Mouse (Mus musculus) ES-E14 (cell line): Measurements from ENCODE around the gene Mrpl10. TPM values are rescaled to one million over a fixed set of nuclear protein-coding genes. Genes with fewer than 3 reads are reported as not detected.

Source experiments
- DNase-seq: peaks from one replicate; pipeline ENCODE4 v3.0.0-alpha.2; 2013; ENCODE audit warnings: low read depth, low spot score
- H3K27ac ChIP-seq: 2 replicates; pipeline ENCODE4 v1.5.1; 2012; ENCODE audit warnings: low read depth, mild to moderate bottlenecking, low read length, moderate library complexity, mixed read lengths; ENCODE audit not compliant: poor library complexity, insufficient read depth, severe bottlenecking
- H3K36me3 ChIP-seq: 2 replicates; pipeline ENCODE4 v1.6.1; 2012; ENCODE audit warnings: mild to moderate bottlenecking, low read length, moderate library complexity, mixed read lengths; ENCODE audit not compliant: control insufficient read depth, poor library complexity, insufficient read depth, severe bottlenecking
- H3K4me1 ChIP-seq, 2 experiments: fragments of 150-350 bp in 1 of 2; sonication (generic) in 1 of 2; 2 replicates each; pipeline ENCODE4 v1.6.1; 2012; ENCODE audit warnings: low read length in 2 of 2, mild to moderate bottlenecking in 1 of 2, mixed read lengths in 1 of 2; ENCODE audit not compliant: control insufficient read depth in 2 of 2, insufficient read depth in 2 of 2, poor library complexity in 1 of 2
- H3K4me3 ChIP-seq, 2 experiments: fragments of 150-350 bp in 1 of 2; sonication (generic) in 1 of 2; 2 replicates each; pipeline ENCODE4 v1.5.1; 2012; ENCODE audit warnings: low read length in 2 of 2, low read depth in 1 of 2, mild to moderate bottlenecking in 1 of 2, mixed read lengths in 1 of 2; ENCODE audit not compliant: insufficient read depth in 1 of 2, poor library complexity in 1 of 2, severe bottlenecking in 1 of 2
- H3K9ac ChIP-seq: 2 replicates; pipeline ENCODE4 v1.6.1; 2012; ENCODE audit warnings: low read depth, mild to moderate bottlenecking, low read length, mixed read lengths; ENCODE audit not compliant: poor library complexity, insufficient read depth, severe bottlenecking
- H3K9me3 ChIP-seq: fragments of 150-350 bp; sonication (generic); 2 replicates; pipeline ENCODE4 v1.6.1; 2012; ENCODE audit warnings: low read depth, mild to moderate bottlenecking, low read length; ENCODE audit not compliant: control insufficient read depth, insufficient read depth
- CHD2 ChIP-seq: IDR thresholded peaks from 2 replicates; pipeline ENCODE4 v1.6.1; 2014; ENCODE audit warnings: mild to moderate bottlenecking, low read depth, low read length, inconsistent platforms
- HCFC1 ChIP-seq: IDR thresholded peaks from 2 replicates; pipeline ENCODE4 v1.6.1; 2012; ENCODE audit warnings: low read length, inconsistent platforms, borderline replicate concordance; ENCODE audit not compliant: insufficient read depth
- MAFK ChIP-seq: IDR thresholded peaks from 2 replicates; pipeline ENCODE4 v1.6.1; 2014; ENCODE audit warnings: mild to moderate bottlenecking, low read depth, low read length, inconsistent platforms; ENCODE audit not compliant: insufficient read depth
- ZC3H11A ChIP-seq: IDR thresholded peaks from 2 replicates; pipeline ENCODE4 v1.6.1; 2012; ENCODE audit warnings: low read depth, mild to moderate bottlenecking, inconsistent platforms, low read length, borderline replicate concordance
- ZNF384 ChIP-seq: IDR thresholded peaks from 2 replicates; pipeline ENCODE4 v1.6.1; 2012; ENCODE audit warnings: low read depth, low read length, inconsistent platforms
- in situ Hi-C, 2 experiments: fragments of 600-800 bp; cut with MboI; formaldehyde crosslinking; loops; one replicate each; pipeline ENCODE4 v1.15.1; 2025; ENCODE audit warnings: low sequenced_read_pairs in 2 of 2, inconsistent platforms in 1 of 2; ENCODE audit not compliant: unreplicated experiment in 2 of 2
- total RNA-seq: library from RNA; depleted of rRNA; stranded (reverse); fragments of 300-350 nt; gene quantifications from 2 replicates; pipeline ENCODE4 v1.2.3, GENCODE M21; 2012; rRNA removed

Mrpl10 gene
- 55.3 and 70.3 TPM in 2 replicates for total RNA-seq

DNA sequence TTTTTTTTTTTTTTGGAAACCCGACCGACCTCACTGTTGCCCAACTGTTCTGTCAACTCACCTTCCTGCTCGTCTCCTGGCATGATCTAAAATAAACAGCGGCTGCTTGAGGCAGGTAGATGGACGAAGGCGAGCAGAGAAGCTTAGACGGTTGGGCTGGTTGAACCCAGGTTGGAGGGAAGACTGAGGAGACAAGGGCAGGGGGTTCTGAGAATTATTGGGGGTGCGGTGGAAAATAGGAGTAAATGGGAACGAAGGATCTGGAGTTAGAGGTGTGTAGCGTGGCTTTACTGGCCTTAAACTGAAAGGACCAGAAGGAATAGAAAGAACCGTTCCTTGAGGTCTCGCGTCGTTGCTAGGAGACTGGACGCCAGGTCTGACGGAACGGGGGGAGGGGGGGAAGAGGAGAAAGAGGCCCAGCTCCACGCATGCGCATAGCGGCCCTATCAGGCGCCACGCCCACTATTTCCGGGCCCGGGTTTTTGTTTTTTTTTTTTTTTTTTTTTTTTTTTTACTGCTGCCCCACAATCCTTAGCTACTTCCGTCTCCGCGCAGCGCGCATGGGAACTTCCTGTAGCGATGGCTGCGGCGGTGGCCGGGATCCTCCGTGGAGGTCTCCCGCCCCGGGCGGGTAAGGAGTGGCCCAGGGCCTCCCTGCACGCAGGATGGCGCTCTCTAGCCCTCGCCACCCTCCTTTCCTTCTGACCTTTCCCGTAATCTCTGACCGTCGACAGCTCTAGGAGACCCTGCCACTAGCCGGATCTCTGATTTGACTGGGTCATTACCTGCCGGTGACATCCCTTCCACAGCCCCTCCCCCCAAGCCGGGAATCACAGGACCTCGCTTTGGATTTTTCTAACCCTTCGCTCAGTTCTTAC, at the start of gene Mrpl10, which contains the start of gene Lrrc46:
Gene Mrpl10, plus strand, starts transcription at position 539 of the 878 bp plus-strand sequence.
Gene Lrrc46, minus strand, starts transcription at position 386 of the 878 bp plus-strand sequence.
- H3K9ac ChIP-seq: peak within 1 kb of the TSS; percentile 99
- H3K4me3 ChIP-seq: peak within 1 kb of the TSS; percentile 83 to 98
- H3K27ac ChIP-seq: peak within 1 kb of the TSS; percentile 88
- in situ Hi-C loops: no loop called here
- TF ChIP-seq ZNF384: peak; percentile 100
- TF ChIP-seq CHD2: no peak
- TF ChIP-seq ZC3H11A: no peak
- peak; percentile 47; the same call in 1 of the 2 replicates for TF ChIP-seq MAFK
- peak; percentile 34; the same call in 1 of the 2 replicates for TF ChIP-seq HCFC1
- no peaks in the 10 kb centered on the region for H3K9me3 ChIP-seq
- peaks cover 0 to 13% of the 10 kb centered on the region in 2 experiments; a peak in 2 of 4 replicates for H3K4me1 ChIP-seq
- peaks cover 6% of the 10 kb centered on the region; the same call in 1 of the 2 replicates for H3K36me3 ChIP-seq
- peak; percentile 96 for DNase-seq

DNA sequence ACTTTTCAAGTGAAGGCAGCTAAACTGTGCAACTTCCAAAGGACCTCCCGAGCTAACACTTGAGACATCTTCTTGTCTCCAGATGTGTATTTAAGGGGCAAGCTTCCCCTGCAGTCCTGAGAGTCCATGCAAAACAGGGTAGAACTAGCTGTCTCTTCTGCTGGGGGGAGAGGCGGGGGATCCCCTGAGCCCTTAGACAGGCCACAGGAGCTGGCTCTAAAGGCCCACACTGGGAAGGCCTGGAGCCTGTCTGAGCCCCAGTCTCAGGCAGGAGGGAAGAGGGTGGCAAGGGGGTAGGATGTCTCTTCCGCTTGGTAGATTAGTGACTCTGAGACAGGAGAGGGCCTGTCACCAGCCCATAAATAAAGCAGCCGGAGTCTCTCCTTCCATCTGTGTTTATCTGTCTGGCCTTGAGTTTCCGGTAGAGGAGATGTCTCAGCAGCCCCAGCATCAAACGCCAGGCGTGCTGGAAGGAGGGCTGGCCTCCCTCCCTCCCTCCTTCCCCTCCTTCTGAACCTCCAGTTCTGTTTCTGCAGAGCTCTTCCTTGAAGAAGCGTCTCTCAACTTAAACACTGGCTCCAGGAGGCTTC, 48.5 kb upstream of the Mrpl10 start:
- in situ Hi-C loops: no loop called here
- no peak for DNase-seq

DNA sequence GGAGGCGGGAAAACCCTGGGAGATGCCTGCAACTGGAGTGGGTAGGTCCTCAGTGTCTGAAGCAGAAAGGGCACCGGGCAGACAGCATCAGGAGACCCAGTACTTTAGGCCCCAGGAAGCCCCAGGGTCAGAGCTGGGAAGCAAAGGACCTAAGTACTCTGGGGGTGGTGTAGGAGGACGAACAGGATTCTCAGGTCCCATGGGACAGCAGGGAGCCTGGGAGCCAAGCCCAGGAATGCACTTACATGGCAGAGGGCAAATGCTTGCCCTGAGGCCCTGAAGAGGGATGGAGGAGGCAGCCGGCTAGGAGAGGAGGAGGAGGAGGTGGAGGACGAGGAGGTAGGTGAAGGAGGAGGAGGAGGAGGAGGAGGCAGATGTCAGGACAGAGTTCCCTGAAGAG, 46.3 kb upstream of the Mrpl10 start:
- Histone ChIP-seq H3K9me3 (no peaks in the 10 kb centered on the region), H3K36me3 (no peaks in the 10 kb centered on the region), H3K4me1 (peaks cover 4 to 16% of the 10 kb centered on the region in 2 experiments; a peak in 3 of 4 replicates), H3K4me3 (no peak overlapping the region), H3K27ac (no peak overlapping the region), H3K9ac (no peak overlapping the region)
- in situ Hi-C loops: no loop called here
- no peak for TF ChIP-seq MAFK
- no peak for DNase-seq

More for the DNA sequence above, 48.5 kb upstream of the Mrpl10 start:
- Histone ChIP-seq H3K9ac (no peak overlapping the region), H3K4me1 (peaks cover 4 to 24% of the 10 kb centered on the region in 2 experiments; a peak in 3 of 4 replicates), H3K36me3 (no peaks in the 10 kb centered on the region), H3K27ac (no peak overlapping the region), H3K9me3 (no peaks in the 10 kb centered on the region), H3K4me3 (no peak overlapping the region)
- no peak for TF ChIP-seq HCFC1
- TF ChIP-seq MAFK: no peak
- TF ChIP-seq ZC3H11A: no peak
- TF ChIP-seq CHD2: no peak

DNA sequence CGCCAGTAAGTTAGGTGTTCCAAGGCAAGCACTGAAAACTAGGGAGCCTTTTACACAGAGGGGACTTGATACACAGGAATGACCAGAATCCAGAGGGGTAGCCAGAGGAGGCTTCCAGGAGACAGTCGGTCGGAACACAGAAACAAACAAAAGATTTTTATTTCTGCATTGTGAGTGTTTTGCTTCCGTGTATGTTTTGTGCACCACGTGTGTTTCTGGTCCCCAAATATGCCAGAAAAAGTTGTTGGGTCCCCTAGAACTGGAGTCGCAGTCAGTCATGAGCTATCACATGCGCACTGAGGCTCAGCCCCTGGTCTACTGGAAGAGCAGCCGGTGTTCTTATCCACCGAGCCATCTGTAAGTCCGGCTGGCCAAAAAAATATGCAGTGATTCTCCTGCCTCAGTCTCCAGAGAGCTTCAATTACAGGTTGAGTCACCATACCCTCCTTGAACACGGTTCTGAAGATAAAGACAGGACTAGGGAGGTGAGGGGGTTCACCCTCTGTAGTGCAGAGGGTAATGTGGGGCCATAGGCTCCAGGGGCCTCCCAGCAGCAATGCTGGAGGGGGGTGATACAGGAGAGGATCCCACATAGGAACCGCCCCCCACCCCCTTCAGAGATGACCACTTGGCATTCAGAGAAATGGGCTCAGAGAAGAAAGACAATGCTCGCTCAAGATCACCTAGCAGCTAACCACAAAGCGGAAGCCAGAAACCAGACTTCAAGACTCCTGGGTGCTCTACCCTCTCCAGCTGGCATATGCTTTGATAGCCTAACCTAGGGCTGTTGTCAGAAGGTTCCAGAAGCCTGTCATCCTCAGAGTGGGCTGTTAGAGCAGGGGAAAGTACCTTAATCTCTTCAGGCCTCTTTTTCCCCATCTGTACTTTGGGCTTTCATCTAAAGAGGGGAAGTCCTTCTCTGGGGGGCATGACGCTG, 45.3 kb upstream of the Mrpl10 start:
- in situ Hi-C loops: no loop called here
- Histone ChIP-seq H3K9ac (no peak overlapping the region), H3K4me3 (no peak overlapping the region), H3K4me1 (peaks cover 6 to 16% of the 10 kb centered on the region in 2 experiments), H3K9me3 (no peaks in the 10 kb centered on the region), H3K36me3 (no peaks in the 10 kb centered on the region), H3K27ac (no peak overlapping the region)
- DNase-seq: no peak
- TF ChIP-seq MAFK: no peak
- TF ChIP-seq HCFC1: no peak
